8 mouse cellular contexts compared by ENCODE assay signal in genomic region chr8:9977016-9977415, GRCm38 (mm10). TPM values are rescaled to one million over a fixed set of nuclear protein-coding genes. Genes with fewer than 3 reads are reported as not detected.
DNase-seq lines count a peak whose midpoint lies in the region; ATAC-seq lines count a peak whose summit lies in the region.

No protein-coding gene starts in this region.

- H3K9ac ChIP-seq in heart, embryonic 16.5 days (ENCODE audit: low read length): peak overlapping the region; percentile 90
- 0 out of 2 replicates have a peak overlapping the region, but pooled peaks have one; percentile 4 for H3K9ac ChIP-seq in limb, embryonic 15.5 days
- H3K9ac ChIP-seq in stomach, embryonic 15.5 days: peak overlapping the region; percentile 37; the same call in 1 of the 2 replicates

- H3K4me3 ChIP-seq in heart, embryonic 16.5 days (ENCODE audit: low read length): peak overlapping the region; percentile 82
- H3K4me3 ChIP-seq in limb, embryonic 15.5 days: peak overlapping the region; percentile 86
- peak overlapping the region; percentile 96 for H3K4me3 ChIP-seq in stomach, embryonic 15.5 days (replicated peaks)

- H3K27me3 ChIP-seq in heart, embryonic 16.5 days (ENCODE audit: control insufficient read depth, insufficient read depth, low read length): no peaks in the 10 kb centered on the region
- no peaks in the 10 kb centered on the region for H3K27me3 ChIP-seq in limb, embryonic 15.5 days
- no peaks in the 10 kb centered on the region for H3K27me3 ChIP-seq in stomach, embryonic 15.5 days (replicated peaks)

- H3K27ac ChIP-seq in heart, embryonic 16.5 days (ENCODE audit: low read length): peak overlapping the region; percentile 86
- peak overlapping the region; percentile 91 for H3K27ac ChIP-seq in limb, embryonic 15.5 days
- peak overlapping the region; percentile 87; the same call in 1 of the 2 replicates for H3K27ac ChIP-seq in stomach, embryonic 15.5 days

- H3K9me3 ChIP-seq in heart, embryonic 16.5 days (replicated peaks; ENCODE audit: control insufficient read depth, low read length): no peaks in the 10 kb centered on the region
- no peaks in the 10 kb centered on the region for H3K9me3 ChIP-seq in limb, embryonic 15.5 days
- no peaks in the 10 kb centered on the region for H3K9me3 ChIP-seq in stomach, embryonic 15.5 days

- H3K36me3 ChIP-seq in heart, embryonic 16.5 days (ENCODE audit: control insufficient read depth, insufficient read depth): peaks cover 13% of the 10 kb centered on the region
- H3K36me3 ChIP-seq in limb, embryonic 15.5 days: peaks cover 14% of the 10 kb centered on the region
- H3K36me3 ChIP-seq in stomach, embryonic 15.5 days: 0 out of 2 replicates have a peak, but pooled peaks cover 12% of the 10 kb centered on the region

- peak; percentile 21 for DNase-seq in adrenal gland, postnatal 14 days
- no peak for DNase-seq in adrenal gland, adult 8-10 months
- DNase-seq in spleen, postnatal 10 days (ENCODE audit: low spot score in 2 of 2): peak; percentile 20 to 26
- no peak for DNase-seq in spleen, postnatal 36 days (ENCODE audit: low spot score in 2 of 2)
- DNase-seq in right cerebral cortex, postnatal 25 days: no peak

- 43% methylated on average over 15 of the region's 15 CpGs for WGBS in heart, embryonic 16.5 days
- WGBS in limb, embryonic 15.5 days: 26% methylated on average over 15 of the region's 15 CpGs
- WGBS in stomach, embryonic 15.5 days: 30% methylated on average over 15 of the region's 15 CpGs

- peak overlapping the region; percentile 90 for H3K4me2 ChIP-seq in heart, embryonic 16.5 days (ENCODE audit: low read depth, low read length)
- peak overlapping the region; percentile 57 for H3K4me2 ChIP-seq in limb, embryonic 15.5 days
- H3K4me2 ChIP-seq in stomach, embryonic 15.5 days: peak overlapping the region; percentile 71

- ATAC-seq in heart, embryonic 16.5 days (replicated peaks; ENCODE audit: extremely low read depth, insufficient read depth, low FRiP score): no peak
- ATAC-seq in limb, embryonic 15.5 days (ENCODE audit: insufficient number of reproducible peaks, low FRiP score, low TSS enrichment, low read depth): no peak
- no peak for ATAC-seq in stomach, embryonic 15.5 days (ENCODE audit: insufficient read depth, low FRiP score, low read depth)

- peaks cover 31% of the 10 kb centered on the region for H3K4me1 ChIP-seq in heart, embryonic 16.5 days (ENCODE audit: control insufficient read depth, insufficient read depth, low read length)
- H3K4me1 ChIP-seq in limb, embryonic 15.5 days: peaks cover 30% of the 10 kb centered on the region
- H3K4me1 ChIP-seq in stomach, embryonic 15.5 days: peaks cover 22% of the 10 kb centered on the region

RNA-seq across cellular contexts. Expression of gene Lig4, which starts 0.5 kb away (rescaled TPM):
- 6.1 and 6.6 TPM in 2 replicates for total RNA-seq in adrenal gland, postnatal 14 days (2021)
- total RNA-seq in adrenal gland, adult 8-10 months (2022): 1 to 10 TPM; 7.1 to 9.8 (median 8.5) TPM
- 4.1 and 6.4 TPM in 2 replicates for polyA plus RNA-seq in heart, embryonic 16.5 days (2015; fragmentation: Nextera tagmentation; extraction: Ambion mirVana)
- 4.1 and 4.2 TPM in 2 replicates for polyA plus RNA-seq in limb, embryonic 15.5 days (2015; fragmentation: Nextera tagmentation; extraction: Ambion mirVana)
- 4.6 and 4.8 TPM in 2 replicates for polyA plus RNA-seq in stomach, embryonic 15.5 days (2015; fragmentation: Nextera tagmentation; extraction: Ambion mirVana)

RNA-seq across cellular contexts. Expression of gene Abhd13, which starts 0.5 kb away (rescaled TPM):
- total RNA-seq in adrenal gland, postnatal 14 days (2021): 19.2 and 20.7 TPM in 2 replicates
- total RNA-seq in adrenal gland, adult 8-10 months (2022): 10 to 100 TPM; 20.3 to 23.0 (median 21.6) TPM
- polyA plus RNA-seq in heart, embryonic 16.5 days (2015; fragmentation: Nextera tagmentation; extraction: Ambion mirVana): 11.1 and 11.8 TPM in 2 replicates
- 14.6 and 16.3 TPM in 2 replicates for polyA plus RNA-seq in limb, embryonic 15.5 days (2015; fragmentation: Nextera tagmentation; extraction: Ambion mirVana)
- 16.6 and 18.6 TPM in 2 replicates for polyA plus RNA-seq in stomach, embryonic 15.5 days (2015; fragmentation: Nextera tagmentation; extraction: Ambion mirVana)

RNA-seq across cellular contexts. Expression of gene Tnfsf13b, which starts 29.3 kb away (rescaled TPM):
- total RNA-seq in adrenal gland, postnatal 14 days (2021): 2.3 and 3.5 TPM in 2 replicates
- 1 to 10 TPM; 5.7 to 8.6 (median 7.5) TPM for total RNA-seq in adrenal gland, adult 8-10 months (2022)
- polyA plus RNA-seq in heart, embryonic 16.5 days (2015; fragmentation: Nextera tagmentation; extraction: Ambion mirVana): 0.15 and 0.22 TPM in 2 replicates
- 0.71 and 0.74 TPM in 2 replicates for polyA plus RNA-seq in limb, embryonic 15.5 days (2015; fragmentation: Nextera tagmentation; extraction: Ambion mirVana)
- polyA plus RNA-seq in stomach, embryonic 15.5 days (2015; fragmentation: Nextera tagmentation; extraction: Ambion mirVana): 0.52 and 0.94 TPM in 2 replicates

Comparison
In these comparisons a context has a peak if more than half of its experiments do, and no peak if none do; other contexts are left out.
1. DNase-seq: peak in adrenal gland, postnatal 14 days (single experiment) and spleen, postnatal 10 days (2 of 2); none in adrenal gland, adult 8-10 months (single experiment), spleen, postnatal 36 days (0 of 2) and right cerebral cortex, postnatal 25 days (single experiment).
2. H3K9ac ChIP-seq: peak in every context shown above with its lines; median percentile 90 in heart, embryonic 16.5 days; 37 in stomach, embryonic 15.5 days; 4 in limb, embryonic 15.5 days.
3. Peak in every context shown above with its lines, with median percentiles within 50 percentile points of each other: H3K27ac ChIP-seq, H3K4me2 ChIP-seq and H3K4me3 ChIP-seq.